26 mouse cellular contexts compared by ENCODE assay signal in genomic region chr8:92861977-92862376, GRCm38 (mm10). TPM values are rescaled to one million over a fixed set of nuclear protein-coding genes. Genes with fewer than 3 reads are reported as not detected.
DNase-seq lines count a peak whose midpoint lies in the region; ATAC-seq and TF ChIP-seq lines count a peak whose summit lies in the region.
"Had no signal": no experiment of that assay in that cellular context is flagged by ENCODE, and none has a peak within 500 bp of the region (broad histone marks: within the 10 kb centered on the region; RNA-seq: fewer than 3 reads in every experiment).

No protein-coding gene starts in this region.

- in situ Hi-C loops in Patski (cut with MboI; ENCODE audit: low pct_unique_long_range_greater_than_20kb): no loop called here

- intact Hi-C loops in heart, postnatal 14 days (cut with DNase I): no loop called here
- intact Hi-C loops in left cerebral cortex, postnatal 4 days (cut with DNase I): no loop called here
- intact Hi-C loops in left cerebral cortex, adult 2 months (cut with DNase I): no loop called here

- H3K9me3 ChIP-seq in limb, embryonic 10.5 days (replicated peaks): no peaks in the 10 kb centered on the region
- H3K9me3 ChIP-seq: embryonic facial prominence, embryonic 10.5 days; embryonic facial prominence, embryonic 12.5 days; forebrain, embryonic 15.5 days had no signal

- H3K27ac ChIP-seq in limb, embryonic 10.5 days: no peak overlapping the region
- no peak overlapping the region for H3K27ac ChIP-seq in left cerebral cortex, adult 2 months
- H3K27ac ChIP-seq: embryonic facial prominence, embryonic 10.5 days; embryonic facial prominence, embryonic 12.5 days; forebrain, embryonic 13.5 days; forebrain, embryonic 15.5 days had no signal

- peak; percentile 42 for DNase-seq in heart, adult 11 months
- no peak for DNase-seq in heart, postnatal 14 days
- no peak for DNase-seq in Patski (ENCODE audit: low read depth, low spot score)
- peak; percentile 20 for DNase-seq in limb, embryonic 10.5 days (ENCODE audit: low spot score)
- no peak for DNase-seq in spleen, postnatal 4 days (ENCODE audit: low spot score in 2 of 2)
- DNase-seq in left cerebral cortex, postnatal 4 days: no peak
- no peak for DNase-seq in left cerebral cortex, adult 2 months (ENCODE audit: extremely low spot score in 1 of 2, low spot score in 2 of 2)
- DNase-seq: adrenal gland, adult 8-10 months; adrenal gland, postnatal 14 days; B cell, adult 2 months; cerebellum, adult 11 months; cerebellum, adult 18-20 months; cerebellum, adult 8-10 months; cerebellum, adult 9-11 months; cerebellum, postnatal 14 days; cerebellum, postnatal 36 days; forebrain, postnatal 0 days had no signal

- TF ChIP-seq CTCF in Patski (IDR thresholded peaks at IDR 0.05): no peak
- TF ChIP-seq CTCF in left cerebral cortex, adult 2 months (IDR thresholded peaks at IDR 0.05): no peak

- peaks cover 18% of the 10 kb centered on the region for H3K4me1 ChIP-seq in limb, embryonic 10.5 days
- H3K4me1 ChIP-seq: embryonic facial prominence, embryonic 10.5 days; embryonic facial prominence, embryonic 12.5 days; forebrain, embryonic 13.5 days; forebrain, embryonic 15.5 days had no signal

- no peak overlapping the region for H3K4me3 ChIP-seq in limb, embryonic 10.5 days
- H3K4me3 ChIP-seq in left cerebral cortex, adult 2 months: no peak overlapping the region
- H3K4me3 ChIP-seq: embryonic facial prominence, embryonic 10.5 days; embryonic facial prominence, embryonic 12.5 days; forebrain, embryonic 13.5 days; forebrain, embryonic 15.5 days had no signal

- peaks cover 19% of the 10 kb centered on the region for H3K36me3 ChIP-seq in limb, embryonic 10.5 days
- H3K36me3 ChIP-seq: embryonic facial prominence, embryonic 10.5 days; embryonic facial prominence, embryonic 12.5 days; forebrain, embryonic 15.5 days; G1E had no signal

- peak; percentile 71 for ATAC-seq in Patski
- peak; percentile 54 for ATAC-seq in common myeloid progenitor, adult 5-6 weeks (replicated peaks; ENCODE audit: low read depth, poor library complexity, severe bottlenecking)
- ATAC-seq: CD4-positive, CD25-positive, alpha-beta regulatory T cell, adult 4 months; forebrain, embryonic 13.5 days; forebrain, embryonic 15.5 days; forebrain, postnatal 0 days had no signal

- 89% methylated on average over 1 of the region's 1 CpGs for WGBS in limb, embryonic 10.5 days

- POLR2A ChIA-PET in Patski (lab: Charles Lee): no interaction called here

- CTCF ChIA-PET in Patski (lab: Charles Lee): interaction anchor here (0.8 kb wide), 1 partner anchor 12 kb away, joined by 3 read pairs; no protein-coding TSS in a partner anchor

- no peaks in the 10 kb centered on the region for H3K27me3 ChIP-seq in Patski
- H3K27me3 ChIP-seq in limb, embryonic 10.5 days (ENCODE audit: low read depth, poor library complexity, severe bottlenecking): no peaks in the 10 kb centered on the region
- H3K27me3 ChIP-seq: CH12.LX; embryonic facial prominence, embryonic 12.5 days; forebrain, embryonic 13.5 days; forebrain, embryonic 15.5 days had no signal

RNA-seq across cellular contexts. Expression of gene Lpcat2, which starts 6.8 kb away (rescaled TPM):
- total RNA-seq in heart, postnatal 14 days (2021): 1 to 10 TPM; 1.6 to 1.9 TPM
- 7.9 TPM for polyA plus RNA-seq in Patski (2021)
- 15.2 and 16.8 TPM in 2 replicates for total RNA-seq in common myeloid progenitor, adult 5-6 weeks (2017)
- polyA plus RNA-seq in limb, embryonic 10.5 days (2016; fragmentation: Nextera tagmentation; extraction: Ambion mirVana): 6.0 and 7.8 TPM in 2 replicates
- total RNA-seq in left cerebral cortex, postnatal 4 days (2021): 1 to 10 TPM; 7.1 to 7.8 TPM
- 1 to 10 TPM; 9.4 to 9.6 TPM for total RNA-seq in left cerebral cortex, adult 2 months (2021)
- total RNA-seq: CH12.LX had no signal
- polyA plus RNA-seq: G1E had no signal

RNA-seq across cellular contexts. Expression of gene Mmp2, which starts 34.9 kb away (rescaled TPM):
- total RNA-seq in heart, postnatal 14 days (2021): 100 to 1,000 TPM; 132 to 154 TPM
- polyA plus RNA-seq in Patski (2021): 40.5 TPM
- total RNA-seq in common myeloid progenitor, adult 5-6 weeks (2017): 2.3 and 4.9 TPM in 2 replicates
- 220 and 238 TPM in 2 replicates for polyA plus RNA-seq in limb, embryonic 10.5 days (2016; fragmentation: Nextera tagmentation; extraction: Ambion mirVana)
- 10 to 100 TPM; 12.2 to 14.2 TPM for total RNA-seq in left cerebral cortex, postnatal 4 days (2021)
- total RNA-seq in left cerebral cortex, adult 2 months (2021): 1 to 10 TPM; 1.9 to 2.1 TPM
- total RNA-seq: CH12.LX had no signal
- polyA plus RNA-seq: CD4-positive, CD25-positive, alpha-beta regulatory T cell, adult 4 months; G1E had no signal

RNA-seq across cellular contexts. Expression of gene Capns2, which starts 39.2 kb away (rescaled TPM):
- total RNA-seq in heart, postnatal 14 days (2021): under 1 TPM; 0.22 to 0.29 TPM
- 0.08 TPM for polyA plus RNA-seq in Patski (2021)
- total RNA-seq in common myeloid progenitor, adult 5-6 weeks (2017): 1.4 and 1.9 TPM in 2 replicates
- 0.43 and 0.49 TPM in 2 replicates for polyA plus RNA-seq in limb, embryonic 10.5 days (2016; fragmentation: Nextera tagmentation; extraction: Ambion mirVana)
- 1 to 10 TPM; 2.1 to 2.2 TPM for total RNA-seq in left cerebral cortex, postnatal 4 days (2021)
- 1 to 10 TPM; 1.5 to 1.9 TPM for total RNA-seq in left cerebral cortex, adult 2 months (2021)
- total RNA-seq: adrenal gland, postnatal 14 days; CH12.LX; G1E had no signal
- polyA plus RNA-seq: CD4-positive, CD25-positive, alpha-beta regulatory T cell, adult 4 months; embryonic facial prominence, embryonic 10.5 days; forebrain, embryonic 11.5 days; forebrain, embryonic 13.5 days; forebrain, postnatal 0 days; G1E had no signal

Comparison
In these comparisons a context has a peak if more than half of its experiments do, and no peak if none do; other contexts are left out.
1. DNase-seq: peak in heart, adult 11 months (single experiment) and limb, embryonic 10.5 days (single experiment); none in heart, postnatal 14 days (0 of 2), Patski (single experiment), spleen, postnatal 4 days (0 of 2), left cerebral cortex, postnatal 4 days (single experiment) and left cerebral cortex, adult 2 months (0 of 2).
2. RNA of gene Mmp2, which starts 34.9 kb away (total RNA-seq): 132 to 154 TPM in heart, postnatal 14 days; 12.2 to 14.2 TPM in left cerebral cortex, postnatal 4 days, 2.3 to 4.9 TPM in common myeloid progenitor, adult 5-6 weeks and 1.9 to 2.1 TPM in left cerebral cortex, adult 2 months; every median in the first group is over 4 times any median in the second.